Mouse (Mus musculus) gastrocnemius, adult 18-20 months (tissue): ENCODE data around the gene Eml1. TPM values are rescaled to one million over a fixed set of nuclear protein-coding genes. Genes with fewer than 3 reads are reported as not detected.
"Not testable (repeated sequence)": the region's sequence is repeated elsewhere in the genome, so short reads cannot be mapped to it uniquely, and the experiment has no call there.

ENCODE experiments used
- DNase-seq: peaks from one replicate; pipeline ENCODE4 v3.0.0; 2021; ENCODE audit warnings: low spot score
- total RNA-seq, 2 experiments: library from RNA; stranded (reverse); gene quantifications; 2 replicates each; pipeline ENCODE4 v1.2.3; 2021

Eml1 gene
- total RNA-seq, 2 experiments from 2014 or later, result 99.0 to 99.1 TPM

DNA sequence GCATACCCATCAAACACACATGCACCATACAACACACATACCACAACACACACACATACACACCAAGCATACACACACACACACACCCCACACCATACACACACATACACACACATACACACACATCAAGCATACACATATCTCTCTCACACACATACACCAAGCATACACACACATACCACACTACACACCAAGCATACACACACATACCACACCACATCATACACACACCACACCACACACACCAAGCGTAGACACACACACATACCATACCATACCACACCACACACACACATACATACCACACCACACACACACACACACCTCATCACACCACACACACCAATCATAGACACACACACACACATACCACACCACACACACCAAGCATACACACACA is 102.1 kb downstream of the Eml1 start:
- DNase-seq, result no peak

DNA sequence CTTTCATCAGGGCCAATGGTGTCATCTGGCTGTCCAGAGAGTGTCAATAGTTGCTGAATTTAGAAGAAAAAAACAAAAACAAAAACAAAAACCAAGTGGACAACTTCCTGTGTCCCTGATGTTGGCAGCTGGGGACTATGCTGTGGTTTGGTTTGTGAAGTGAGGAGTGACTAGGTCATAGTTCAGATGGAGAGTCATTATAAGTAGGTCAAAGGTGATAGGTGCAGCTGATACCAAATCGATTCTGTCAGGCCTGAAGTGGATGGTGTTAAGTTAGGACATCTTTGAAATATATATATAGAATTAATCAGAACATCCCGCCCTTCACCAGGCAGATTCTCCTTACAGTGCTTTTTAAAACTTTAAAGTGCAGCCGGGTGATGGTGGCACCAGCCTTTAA is 103.7 kb downstream of the Eml1 start:
- no peak for DNase-seq

DNA sequence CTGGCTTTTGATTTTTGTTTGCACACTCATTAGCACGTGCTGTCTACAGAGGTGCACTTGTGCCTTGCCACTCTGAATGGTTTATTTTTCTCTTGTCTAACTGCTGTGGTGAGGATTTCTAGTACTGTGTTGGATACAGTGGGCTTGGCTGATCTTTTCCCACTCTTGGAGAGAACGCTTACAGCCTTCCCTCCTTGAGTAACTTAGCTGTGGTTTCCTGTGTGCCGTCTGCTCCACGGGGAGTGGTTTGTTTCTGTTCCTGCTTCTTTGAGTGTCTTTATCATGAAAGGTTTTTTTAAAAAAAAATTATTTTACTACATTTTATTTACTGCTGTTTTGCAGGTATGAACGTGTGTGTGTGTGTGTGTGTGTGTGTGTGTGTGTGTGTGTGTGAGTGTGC is 108.0 kb downstream of the Eml1 start:
- DNase-seq, result no peak

DNA sequence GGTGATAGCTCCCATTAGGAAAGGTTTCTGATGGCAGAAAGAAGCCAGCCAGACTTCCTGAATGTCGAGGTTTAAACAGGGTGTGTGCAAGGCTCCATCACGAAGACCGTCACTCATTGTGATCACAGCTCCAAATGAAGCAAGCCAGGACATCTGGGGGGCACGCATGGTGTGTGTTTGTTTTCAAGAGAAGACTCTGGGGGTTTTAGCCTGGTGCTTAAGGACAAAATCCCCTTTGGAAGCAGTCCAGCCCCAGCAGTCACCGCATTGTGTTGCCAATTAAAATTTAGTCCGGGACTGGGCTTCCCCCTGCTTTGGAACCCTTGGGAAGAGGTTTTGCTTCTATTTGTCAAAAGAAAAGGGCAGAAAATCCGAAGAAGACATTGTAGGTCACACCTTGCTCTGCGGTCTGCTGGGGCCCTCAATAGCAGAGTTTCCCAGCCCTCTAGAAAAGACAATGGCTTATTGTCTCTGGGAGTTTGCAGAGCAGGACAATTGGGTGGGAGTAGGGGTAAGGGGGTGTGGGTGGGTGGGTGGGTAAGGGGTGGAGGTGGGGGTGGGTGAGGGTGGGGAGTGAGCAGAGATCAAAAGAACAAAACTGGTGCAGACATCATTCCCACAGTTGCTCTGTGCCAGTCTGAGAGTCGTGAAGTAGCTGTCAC is 110.1 kb downstream of the Eml1 start:
- no peak for DNase-seq

DNA sequence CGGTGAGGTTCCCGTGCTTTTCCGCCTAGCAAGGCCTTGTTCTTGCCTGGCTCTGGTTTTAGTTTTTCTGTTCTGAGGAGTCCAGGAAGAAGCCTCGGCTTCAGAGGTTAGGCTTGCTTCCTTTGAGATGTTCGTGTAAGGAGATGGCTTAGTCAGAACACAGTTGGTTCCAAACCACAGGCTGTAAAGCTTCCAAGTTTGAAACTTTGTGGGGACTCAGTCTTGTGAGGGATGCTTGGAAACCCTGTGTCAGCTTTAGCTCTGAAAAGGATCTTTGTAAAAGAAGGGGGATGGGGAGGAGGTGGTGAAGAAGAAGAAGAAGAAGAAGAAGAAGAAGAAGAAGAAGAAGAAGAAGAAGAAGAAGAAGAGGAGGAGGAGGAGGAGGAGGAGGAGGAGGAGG is 118.3 kb downstream of the Eml1 start:
- DNase-seq, result no peak

DNA sequence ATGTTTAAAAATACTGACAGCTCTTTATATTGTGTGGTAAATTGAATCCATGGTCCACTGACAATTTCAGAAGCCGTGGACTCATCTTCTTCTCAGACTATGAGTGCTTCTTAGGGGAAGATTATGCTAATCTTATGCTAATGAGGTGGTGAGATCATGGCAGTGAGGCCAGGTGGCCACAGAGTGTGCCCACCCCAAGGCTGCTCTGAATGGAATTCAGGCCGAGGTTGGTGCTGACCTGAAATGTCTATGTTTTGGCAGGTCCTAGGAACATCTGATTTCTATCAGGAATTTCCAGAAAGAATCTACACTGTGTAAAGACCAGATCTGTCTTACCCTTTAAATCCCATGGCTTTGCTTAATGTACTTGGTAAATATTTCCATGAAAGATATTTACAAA is 119.0 kb downstream of the Eml1 start:
- no peak for DNase-seq

DNA sequence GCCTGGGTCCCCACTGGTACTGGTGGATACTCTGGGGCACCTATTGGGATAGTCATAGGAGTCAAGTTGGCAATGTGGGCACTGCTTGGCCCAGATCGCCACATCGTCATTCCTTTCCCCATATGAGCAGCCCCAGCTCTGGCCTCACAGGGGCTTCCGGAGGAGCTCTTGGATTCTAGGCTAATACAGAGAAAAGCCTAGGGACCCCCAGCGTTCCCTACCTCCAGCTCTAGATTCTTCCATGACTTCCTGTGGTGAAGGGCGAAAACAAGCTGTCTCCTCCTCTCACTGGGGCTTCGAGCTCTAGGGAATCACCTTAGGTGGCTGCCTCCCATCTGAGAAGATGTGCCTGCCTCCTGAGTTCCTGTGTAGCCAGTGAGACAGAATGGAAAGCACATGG is 119.6 kb downstream of the Eml1 start:
- no peak for DNase-seq

DNA sequence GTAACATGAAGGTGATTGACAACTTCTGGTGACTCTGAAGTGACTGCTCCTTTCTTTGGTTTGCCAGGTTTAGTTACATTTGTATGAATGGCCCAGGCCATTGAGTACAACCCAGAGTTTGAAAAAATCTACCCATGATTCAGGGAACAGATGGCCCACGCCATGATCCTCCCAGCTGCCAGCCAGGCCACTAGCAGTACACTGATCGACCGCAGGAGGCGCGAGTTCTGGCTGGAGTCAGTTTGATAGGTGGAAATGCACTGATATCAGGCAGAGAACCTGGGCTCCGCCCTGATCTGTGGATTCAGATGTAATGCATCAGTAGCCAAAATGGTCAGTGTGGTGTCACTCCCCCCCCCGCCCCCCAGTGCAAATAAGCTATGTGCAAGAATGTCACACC is 120.2 kb downstream of the Eml1 start:
- DNase-seq, result no peak

DNA sequence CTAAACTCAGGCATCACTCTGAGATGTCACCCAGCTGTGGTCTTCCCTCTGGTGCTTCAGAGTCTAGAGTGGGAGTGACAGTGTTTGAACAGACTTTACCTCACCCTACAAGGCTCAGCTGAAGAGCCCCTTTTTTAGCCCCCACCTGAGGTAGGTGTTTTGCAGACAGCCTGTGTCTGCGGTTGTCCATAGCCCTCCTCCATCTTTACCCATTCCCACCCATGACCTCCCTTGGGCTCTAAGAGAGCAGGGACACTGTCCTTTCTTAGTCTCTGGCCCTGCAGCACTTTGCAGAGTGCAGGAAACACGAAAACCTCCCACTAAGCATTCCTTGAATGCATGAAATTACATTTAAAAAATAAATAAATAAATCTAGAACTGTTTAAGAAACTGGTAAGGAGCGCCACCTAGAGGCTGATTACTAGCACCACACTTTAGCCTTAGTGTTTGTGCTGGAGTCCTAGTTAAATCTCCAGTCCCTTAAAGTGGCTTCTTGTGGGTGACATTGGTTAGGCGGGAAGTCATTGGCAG is 123.3 kb downstream of the Eml1 start:
- DNase-seq, result peak; percentile 49

DNA sequence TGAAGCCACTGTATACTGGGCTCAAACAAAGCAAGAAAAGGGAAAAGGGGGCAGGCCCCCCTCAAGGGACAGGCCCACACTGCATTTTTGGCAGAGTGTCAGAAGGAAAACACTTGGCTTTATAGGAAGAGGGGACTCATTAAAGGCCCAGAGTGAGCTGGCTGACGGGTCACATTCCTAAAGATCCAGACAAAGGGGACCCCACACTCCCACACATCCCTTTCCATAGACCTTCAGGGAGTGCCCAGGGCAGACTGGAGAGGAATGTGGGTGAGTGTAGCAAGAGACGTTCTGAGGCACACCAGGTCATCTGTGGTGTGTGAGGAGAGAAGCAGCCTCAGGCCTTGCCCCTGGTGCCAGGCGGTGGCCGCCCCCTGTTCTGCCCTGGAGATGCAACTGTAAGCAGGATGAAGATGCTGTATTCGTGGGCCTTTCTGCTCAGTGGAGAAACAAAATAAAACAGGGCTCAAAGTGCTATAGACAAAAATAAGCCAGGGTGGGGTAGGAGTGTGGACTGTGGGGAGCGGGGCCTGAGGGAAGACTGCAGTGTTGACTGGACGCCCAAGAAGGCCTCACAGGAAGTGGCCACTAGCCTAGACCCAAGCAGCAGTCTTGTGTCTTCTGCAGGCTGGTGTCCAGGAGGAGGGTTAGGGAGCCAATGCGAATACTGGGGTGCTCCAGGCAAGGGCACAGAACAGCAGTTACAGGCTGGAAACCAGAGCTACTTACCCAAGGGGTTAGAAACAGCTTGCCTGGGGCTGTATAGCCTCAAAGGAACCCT is 124.9 kb downstream of the Eml1 start:
- no peak for DNase-seq

DNA sequence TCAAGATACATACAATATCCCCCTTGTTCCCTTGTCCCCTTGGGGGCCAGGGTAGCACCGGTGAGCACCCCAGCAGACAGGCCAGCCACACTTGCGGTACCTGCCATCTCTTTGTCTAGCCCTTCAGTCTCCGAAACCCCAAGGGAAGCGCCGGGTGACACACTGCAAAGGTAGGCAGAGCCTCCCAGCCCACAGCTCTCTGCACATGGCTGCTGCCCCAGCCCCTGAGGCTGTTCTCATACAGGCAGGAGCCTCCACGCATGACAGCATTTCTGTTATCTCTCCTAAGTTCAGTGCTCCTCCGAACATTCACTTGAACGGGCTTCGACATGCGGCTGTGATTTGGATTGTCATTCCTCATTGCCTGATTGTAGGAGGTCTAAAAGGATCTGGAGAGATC is 132.3 kb downstream of the Eml1 start:
- DNase-seq, result no peak

DNA sequence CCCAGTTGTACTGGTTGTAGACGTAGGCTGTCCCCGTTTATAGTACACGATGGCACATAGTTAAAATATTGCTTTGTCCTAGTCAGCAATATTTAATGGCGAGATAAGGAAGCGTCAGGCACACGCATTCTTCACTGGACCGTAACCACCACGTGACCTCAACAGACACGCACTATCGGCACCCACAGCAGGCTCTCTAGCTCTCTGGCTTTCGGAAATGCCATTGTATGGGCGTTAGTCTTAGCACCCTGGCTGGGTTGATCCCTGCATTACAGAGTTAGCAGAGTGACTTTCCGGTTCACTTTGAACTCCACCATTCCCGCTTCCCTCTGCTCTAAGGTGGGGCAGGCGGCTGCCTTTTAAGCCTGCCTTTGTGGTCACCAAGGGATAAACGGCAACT is 132.8 kb downstream of the Eml1 start:
- no peak for DNase-seq

DNA sequence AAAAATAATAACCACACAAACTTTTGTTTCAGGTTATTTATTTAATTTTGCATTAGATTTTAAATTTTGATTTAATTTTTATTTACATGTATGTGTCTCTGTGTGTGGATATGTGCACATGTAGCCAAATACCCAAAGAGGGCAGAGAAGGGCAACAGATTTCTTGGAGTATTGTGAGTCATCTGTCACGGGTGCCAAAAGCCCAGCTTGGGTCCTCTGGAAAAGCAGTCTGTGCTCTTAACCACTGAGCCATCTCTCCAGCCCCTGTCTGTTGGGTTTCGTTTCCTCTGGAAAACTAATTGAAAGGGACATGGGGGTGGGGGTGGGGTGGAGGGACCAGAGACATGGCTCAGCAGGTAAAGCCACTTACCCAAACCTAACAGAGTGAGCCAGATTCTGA is 135.1 kb downstream of the Eml1 start:
- no peak for DNase-seq

DNA sequence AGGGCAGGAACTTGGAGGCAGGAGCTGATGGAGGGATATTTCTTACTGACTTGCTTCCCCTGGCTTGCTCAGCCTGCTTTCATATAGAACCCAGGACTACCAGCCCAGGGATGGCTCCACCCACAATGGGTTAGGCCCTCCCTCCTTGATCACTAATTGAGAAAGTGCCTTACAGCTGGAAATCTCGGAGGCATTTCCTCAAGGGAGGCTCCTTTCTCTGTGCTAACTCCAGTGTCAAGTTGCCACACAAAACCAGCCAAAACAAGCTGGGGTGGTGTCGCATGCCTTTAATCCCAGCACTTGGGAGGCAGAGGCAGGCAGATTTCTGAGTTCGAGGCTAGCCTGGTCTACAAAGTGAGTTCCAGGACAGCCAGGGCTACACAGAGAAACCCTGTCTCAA is 136.3 kb downstream of the Eml1 start:
- DNase-seq, result not testable (repeated sequence)

DNA sequence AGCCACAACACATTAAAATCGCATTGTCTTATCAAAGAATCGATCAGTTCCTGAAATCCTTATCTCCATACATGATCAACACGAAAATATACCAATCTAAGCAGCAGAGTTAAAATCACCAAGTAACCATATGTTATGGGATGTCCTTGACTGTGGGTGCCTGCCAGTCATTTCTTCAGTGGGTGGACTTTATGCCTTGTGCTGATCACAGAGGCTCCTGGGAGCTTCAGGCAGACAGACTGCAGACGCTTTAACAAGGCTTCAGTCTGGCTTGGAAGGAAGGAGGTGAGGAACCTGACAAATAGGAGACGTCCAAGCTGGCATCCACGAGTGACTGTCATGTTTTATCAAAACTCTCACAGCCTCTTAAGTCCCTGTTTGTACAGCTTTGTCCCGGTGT is 139.8 kb downstream of the Eml1 start:
- DNase-seq, result no peak

DNA sequence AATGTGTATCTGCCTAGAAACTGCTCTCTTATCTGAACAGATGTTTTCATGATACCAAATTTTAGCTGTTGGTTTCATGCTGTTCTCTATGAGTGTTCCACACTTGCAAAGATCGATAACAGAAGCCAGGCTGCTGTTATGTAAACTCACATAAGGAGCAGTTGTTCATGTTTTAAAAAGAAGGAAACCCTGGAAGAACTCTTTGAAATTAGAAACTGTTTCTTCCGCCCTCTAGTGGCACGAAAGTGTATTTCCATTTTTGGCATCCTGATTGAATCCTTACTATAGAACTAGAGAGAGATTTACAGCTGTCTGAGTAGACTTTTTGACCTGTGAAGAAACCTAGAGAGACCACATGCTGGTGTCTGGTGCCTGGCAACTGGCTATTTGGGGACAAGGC is 140.3 kb downstream of the Eml1 start:
- peak; percentile 28 for DNase-seq

DNA sequence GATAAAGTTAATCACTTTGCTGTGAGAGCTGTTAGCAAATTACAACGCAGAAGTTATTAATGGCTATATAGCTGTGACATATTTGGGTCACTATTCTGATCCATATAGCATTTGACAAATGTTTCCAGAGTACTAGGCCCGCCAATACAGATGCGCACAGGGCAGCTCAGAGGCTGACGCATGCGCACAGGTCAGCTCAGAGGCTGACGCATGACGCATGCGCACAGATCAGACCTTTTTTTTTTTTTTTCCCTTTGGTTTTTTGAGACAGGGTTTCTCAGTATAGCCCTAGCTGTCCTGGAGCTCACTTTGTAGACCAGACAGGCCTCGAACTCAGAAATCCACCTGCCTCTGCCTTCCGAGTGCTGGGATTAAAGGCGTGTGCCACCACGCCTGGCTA is 144.7 kb downstream of the Eml1 start:
- DNase-seq, result no peak

DNA sequence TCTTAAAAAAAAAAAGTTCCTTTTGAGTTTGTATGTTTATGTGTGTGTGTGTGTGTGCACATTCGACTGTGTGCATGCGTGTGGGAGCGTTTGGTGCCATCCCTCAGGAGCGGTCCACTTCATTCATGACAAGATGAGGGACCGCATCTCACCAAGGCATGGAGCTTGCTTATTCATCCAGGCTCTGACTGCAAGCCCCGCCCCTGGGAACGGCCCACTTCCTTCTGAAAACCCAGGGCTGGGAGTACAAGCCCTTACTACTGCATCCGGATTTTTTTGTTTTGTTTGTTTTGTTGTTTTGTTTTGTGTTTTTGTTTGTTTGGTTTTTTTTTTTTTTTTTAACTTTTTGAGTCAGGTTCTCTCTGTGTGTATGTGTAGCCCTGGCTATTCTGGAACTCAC is 148.6 kb downstream of the Eml1 start:
- no peak for DNase-seq

DNA sequence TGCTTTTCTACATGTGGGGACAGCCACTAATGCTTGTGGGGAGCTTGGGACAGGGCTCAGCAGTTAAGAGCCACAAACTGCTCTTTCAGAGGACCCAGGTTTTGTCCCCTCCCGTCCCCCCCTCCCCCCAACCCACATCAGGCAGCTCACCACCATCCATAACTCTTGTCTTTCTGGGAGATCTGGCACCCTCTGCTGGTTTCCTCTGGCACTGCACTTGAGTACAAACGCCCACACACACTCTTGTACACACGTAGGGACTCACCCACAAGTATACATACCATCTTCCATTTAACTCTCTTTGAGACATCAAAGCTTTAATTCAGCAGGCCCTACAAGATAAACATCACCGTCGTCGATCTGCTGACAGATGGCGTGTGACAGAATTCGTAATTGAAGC is 158.5 kb downstream of the Eml1 start:
- peak; percentile 30 for DNase-seq

DNA sequence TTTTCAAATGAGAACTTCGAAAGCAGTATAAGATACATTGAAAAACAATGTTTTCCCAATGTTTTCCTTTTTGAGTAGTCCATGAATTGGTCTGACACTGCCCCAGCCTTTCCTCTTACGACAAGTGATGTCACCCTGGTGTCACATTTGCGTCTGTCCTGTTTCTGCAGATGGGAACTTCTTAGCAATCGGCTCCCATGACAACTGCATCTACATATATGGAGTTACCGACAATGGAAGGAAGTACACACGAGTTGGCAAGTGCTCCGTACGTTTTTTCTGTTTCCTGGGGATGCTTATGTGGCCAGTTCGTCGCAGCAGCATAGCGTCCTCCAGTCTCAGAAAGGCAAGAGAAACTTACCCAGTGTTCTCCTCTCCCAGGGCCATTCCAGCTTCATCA is 163.7 kb downstream of the Eml1 start:
- no peak for DNase-seq

DNA sequence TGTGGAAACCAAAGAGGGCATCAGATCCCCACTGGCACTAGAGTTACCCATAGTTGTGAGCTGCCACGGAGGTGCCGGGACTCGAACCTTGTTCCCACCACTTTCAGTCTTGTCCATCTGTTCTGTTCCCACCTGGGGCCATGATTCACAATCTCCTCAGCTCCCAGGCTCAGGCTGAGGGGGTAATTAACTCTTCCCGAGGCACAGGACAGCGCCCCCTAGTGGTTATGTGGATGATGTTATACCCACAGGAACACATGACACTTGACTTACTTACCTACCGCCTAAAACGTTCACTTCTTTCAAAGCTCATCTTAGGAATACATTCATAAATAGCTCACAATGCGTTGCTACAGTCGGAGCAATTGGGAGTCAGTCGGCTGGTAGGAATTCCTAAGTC is 165.7 kb downstream of the Eml1 start:
- DNase-seq, result no peak

DNA sequence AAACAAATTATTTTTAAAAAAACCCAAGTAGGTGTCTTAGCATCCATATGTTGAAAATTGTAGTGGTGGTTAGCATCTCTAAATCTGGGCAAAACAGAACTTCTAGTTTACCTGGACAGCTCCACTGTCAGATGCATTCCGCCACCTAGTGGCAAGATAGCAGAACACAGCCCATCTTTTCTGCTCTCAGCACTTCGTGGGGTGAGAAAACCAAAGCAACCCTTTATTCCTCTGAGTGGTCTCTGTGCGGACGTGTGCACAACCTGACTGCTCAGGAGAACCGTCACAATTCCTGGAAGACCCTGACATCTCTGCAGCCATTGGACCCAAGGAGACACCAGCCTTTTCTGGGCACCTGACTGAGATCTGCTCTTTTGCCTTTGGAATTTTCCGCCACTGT is 170.3 kb downstream of the Eml1 start:
- DNase-seq, result peak; percentile 22

DNA sequence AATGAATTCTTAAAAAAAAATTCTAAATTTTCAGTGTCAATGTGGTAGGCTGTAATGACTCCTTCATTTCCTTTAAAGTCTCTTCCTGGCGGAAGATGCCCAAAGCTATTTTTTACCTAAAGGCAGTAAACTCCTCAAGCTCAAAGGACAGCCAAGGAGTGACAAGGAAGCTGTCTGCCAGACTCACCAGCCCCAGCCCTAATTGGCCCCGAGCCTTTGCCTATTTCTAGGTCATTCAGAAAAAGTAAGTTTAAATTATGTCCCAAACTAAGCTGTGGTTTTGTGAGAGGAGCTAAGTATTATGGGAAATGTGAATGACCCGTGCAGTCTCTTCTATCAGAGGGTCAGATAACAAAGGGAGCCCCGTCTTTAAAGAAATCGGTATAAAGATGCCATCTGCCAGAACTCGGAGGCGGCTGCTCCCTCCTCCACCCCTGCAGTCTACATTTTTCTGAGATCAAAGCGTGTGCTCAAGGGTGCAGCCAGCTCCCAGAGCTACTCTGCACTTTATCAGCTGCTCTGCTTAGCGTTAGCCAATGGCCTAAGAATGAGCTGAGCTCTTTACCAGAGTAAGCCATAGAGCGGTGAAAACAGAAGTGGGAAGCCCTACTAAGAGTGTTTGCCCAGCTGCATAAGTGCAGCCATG is 175.9 kb downstream of the Eml1 start:
- no peak for DNase-seq
